Mouse (Mus musculus) lung, postnatal 0 days (tissue): ENCODE data around the gene Tmem95. TPM values are rescaled to one million over a fixed set of nuclear protein-coding genes. Genes with fewer than 3 reads are reported as not detected.

Source experiments
- ATAC-seq: fragments of 200-750 bp; cut with Nextera tagmentation; 2 replicates; pipeline ENCODE4 v1.8.0; 2017; ENCODE audit warnings: moderate library complexity
- DNase-seq: peaks from one replicate; pipeline ENCODE4 v3.0.0-alpha.2; 2016; ENCODE audit warnings: low spot score
- H3K27ac ChIP-seq: fragments of 300-500 bp; sonication (generic); 2 replicates; pipeline ENCODE4 v1.5.1; 2014; ENCODE audit warnings: antibody characterized with exemption, mild to moderate bottlenecking, low read length, mixed read lengths
- H3K27me3 ChIP-seq: fragments of 300-500 bp; sonication (generic); replicated peaks from 2 replicates; pipeline ENCODE4 v1.6.1; 2014; ENCODE audit warnings: low read length, mixed read lengths; ENCODE audit not compliant: insufficient read depth
- H3K36me3 ChIP-seq: fragments of 300-500 bp; sonication (generic); 2 replicates; pipeline ENCODE4 v1.6.1; 2014; ENCODE audit warnings: low read length, mixed read lengths; ENCODE audit not compliant: insufficient read depth
- H3K4me1 ChIP-seq: fragments of 300-500 bp; sonication (generic); 2 replicates; pipeline ENCODE4 v1.6.1; 2014; ENCODE audit warnings: antibody characterized with exemption, low read depth, low read length, mixed read lengths; ENCODE audit not compliant: insufficient read depth
- H3K4me2 ChIP-seq: fragments of 300-500 bp; sonication (generic); replicated peaks from 2 replicates; pipeline ENCODE4 v1.6.1; 2014; ENCODE audit warnings: low read depth, mild to moderate bottlenecking, low read length, moderate library complexity, mixed read lengths
- H3K4me3 ChIP-seq: fragments of 300-500 bp; sonication (generic); 2 replicates; pipeline ENCODE4 v1.5.1; 2014; ENCODE audit warnings: low read depth, low read length
- H3K9ac ChIP-seq: fragments of 300-500 bp; sonication (generic); replicated peaks from 2 replicates; pipeline ENCODE4 v1.6.1; 2014; ENCODE audit warnings: low read depth, mild to moderate bottlenecking
- H3K9me3 ChIP-seq: fragments of 300-500 bp; sonication (generic); 2 replicates; pipeline ENCODE4 v1.6.1; 2016; ENCODE audit warnings: low read length, mixed read lengths
- CTCF ChIP-seq: IDR thresholded peaks from 2 replicates; pipeline ENCODE4 v1.5.1; 2016; ENCODE audit warnings: antibody characterized with exemption, mild to moderate bottlenecking
- EP300 ChIP-seq: IDR thresholded peaks from 2 replicates; pipeline ENCODE4 v1.6.1; 2016; ENCODE audit warnings: antibody characterized with exemption, mild to moderate bottlenecking, control low read depth
- WGBS: fragments of 180-500 bp; shearing (Covaris S2); extraction: QIAGEN DNeasy Blood & Tissue Kit; methylation state at CpG from one replicate; pipeline ENCODE4 v1.1.7; 2014; 5-methylcytosine and 5-hydroxymethylcytosine counted together
- polyA plus RNA-seq: library from polyadenylated mRNA; unstranded; fragments of >200 nt; fragmentation: Nextera tagmentation; extraction: Ambion mirVana; gene quantifications from 2 replicates; pipeline ENCODE4 v1.2.1, GENCODE M21; 2015

The Tmem95 gene
- polyA plus RNA-seq, result not detected in 2 replicates

DNA sequence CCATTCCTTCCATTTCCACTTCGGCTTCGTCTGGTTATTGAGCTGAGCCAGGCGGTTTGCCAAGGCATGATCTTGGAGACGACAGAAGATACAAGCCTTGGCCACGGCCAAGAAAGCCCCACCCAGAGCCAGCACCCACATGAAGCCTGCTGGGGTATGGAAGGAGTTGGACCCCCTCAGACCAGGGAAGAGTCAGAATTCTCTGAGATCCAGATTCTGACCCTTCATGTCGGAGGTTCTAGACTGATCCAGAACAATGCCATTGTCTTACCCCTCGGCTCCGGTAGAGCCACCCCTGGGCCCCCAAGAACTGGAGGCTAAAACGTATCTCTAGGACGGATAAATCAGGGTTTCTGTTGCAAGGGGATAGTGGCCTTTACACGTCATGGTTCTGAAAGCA, at the start of gene Tmem95:
TSS of gene Tmem95 (minus strand) at position 141 of the 400 bp plus-strand sequence.
- H3K27ac ChIP-seq, result peak within 1 kb of the TSS; percentile 33; the same call in 1 of the 2 replicates
- H3K4me3 ChIP-seq, result no peak within 1 kb of the TSS
- DNase-seq (no peak), ATAC-seq (no peak)
- peak within 1 kb of the TSS; percentile 75 for H3K4me2 ChIP-seq
- no peak for TF ChIP-seq CTCF
- TF ChIP-seq EP300, result no peak
- H3K36me3 ChIP-seq, result no peaks in the 10 kb centered on the region
- 82% methylated on average over 11 of the region's 11 CpGs for WGBS
- H3K4me1 ChIP-seq, result peaks cover 13% of the 10 kb centered on the region
- H3K27me3 ChIP-seq, result no peaks in the 10 kb centered on the region
- H3K9me3 ChIP-seq, result no peaks in the 10 kb centered on the region
- no peak within 1 kb of the TSS for H3K9ac ChIP-seq

GRCm38 (mm10) chr11:69927501-69927900, 49.7 kb upstream of the Tmem95 start:
- WGBS, result 95% methylated on average over 2 of the region's 2 CpGs
- no peaks in the 10 kb centered on the region for H3K9me3 ChIP-seq
- H3K36me3 ChIP-seq, result no peaks in the 10 kb centered on the region
- no peak overlapping the region for H3K4me3 ChIP-seq
- DNase-seq (no peak), ATAC-seq (no peak)
- no peak overlapping the region for H3K9ac ChIP-seq
- H3K4me2 ChIP-seq, result no peak overlapping the region
- no peaks in the 10 kb centered on the region for H3K27me3 ChIP-seq
- no peaks in the 10 kb centered on the region for H3K4me1 ChIP-seq
- no peak overlapping the region for H3K27ac ChIP-seq
- TF ChIP-seq EP300 (no peak), CTCF (no peak)

DNA sequence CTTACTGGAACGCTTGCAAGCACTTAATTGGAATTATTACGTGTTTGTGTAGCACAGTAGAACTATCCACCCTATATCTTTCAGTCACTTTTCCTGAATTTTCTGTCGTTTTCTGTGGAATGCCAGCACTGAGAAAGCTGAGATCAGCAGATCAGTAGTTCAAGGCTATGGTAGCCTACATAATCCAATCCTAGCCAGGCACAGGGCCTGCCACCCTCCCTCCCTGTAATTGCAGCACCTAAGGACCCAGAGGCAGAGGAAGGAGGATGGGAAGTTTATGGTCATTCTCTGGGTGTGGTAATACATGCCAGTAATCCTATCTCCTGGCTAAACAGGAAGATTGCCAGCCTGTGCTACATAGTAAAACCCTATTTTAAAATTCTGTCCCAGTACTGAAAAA, 45.0 kb upstream of the Tmem95 start:
- no peaks in the 10 kb centered on the region for H3K27me3 ChIP-seq
- TF ChIP-seq CTCF (no peak), EP300 (no peak)
- H3K4me2 ChIP-seq, result 0 out of 2 replicates have a peak overlapping the region, but pooled peaks have one; percentile 54
- H3K36me3 ChIP-seq, result 0 out of 2 replicates have a peak, but pooled peaks cover 5% of the 10 kb centered on the region
- no peak for ATAC-seq
- H3K4me1 ChIP-seq, result peaks cover 8% of the 10 kb centered on the region; the same call in 1 of the 2 replicates
- H3K9ac ChIP-seq, result no peak overlapping the region
- WGBS, result 56% methylated on average over 3 of the region's 3 CpGs
- peak overlapping the region; percentile 96; the same call in 1 of the 2 replicates for H3K27ac ChIP-seq
- H3K4me3 ChIP-seq, result no peak overlapping the region
- no peaks in the 10 kb centered on the region for H3K9me3 ChIP-seq
- peak; percentile 22 for DNase-seq

GRCm38 (mm10) chr11:69922012-69922756, 44.4 kb upstream of the Tmem95 start:
- Histone ChIP-seq H3K4me2 (peak overlapping the region; percentile 54), H3K36me3 (peaks cover 11% of the 10 kb centered on the region; the same call in 1 of the 2 replicates), H3K4me1 (peaks cover 8% of the 10 kb centered on the region; the same call in 1 of the 2 replicates), H3K9ac (peak overlapping the region; percentile 58), H3K9me3 (no peaks in the 10 kb centered on the region), H3K4me3 (peak overlapping the region; percentile 50), H3K27me3 (no peaks in the 10 kb centered on the region), H3K27ac (peak overlapping the region; percentile 96)
- no peak for DNase-seq
- WGBS, result 1% methylated on average over 12 of the region's 12 CpGs
- TF ChIP-seq EP300 (peak; percentile 60; the same call in 1 of the 2 replicates), CTCF (no peak)
- ATAC-seq, result no peak

- ATAC-seq (peak; percentile 95), DNase-seq (peak; percentile 100)
- Histone ChIP-seq H3K4me1 (peaks cover 8% of the 10 kb centered on the region; the same call in 1 of the 2 replicates), H3K27ac (peak within 1 kb of the TSS; percentile 96), H3K36me3 (peaks cover 19% of the 10 kb centered on the region), H3K4me3 (peak within 1 kb of the TSS; percentile 92), H3K4me2 (peak within 1 kb of the TSS; percentile 99), H3K9ac (peak within 1 kb of the TSS; percentile 89), H3K9me3 (no peaks in the 10 kb centered on the region), H3K27me3 (no peaks in the 10 kb centered on the region)
- WGBS, result under 1% methylated on average over 66 of the region's 78 CpGs
- TF ChIP-seq EP300 (no peak), CTCF (peak; percentile 80)
These were observed 43.5 kb upstream of the Tmem95 start, which contains the start of gene Eif5a for GRCm38 (mm10) chr11:69921114-69922011. TSS of gene Eif5a (minus strand) at chr11:69921958.
